Mouse (Mus musculus): ENCODE results near the gene Rnf11. TPM values are rescaled to one million over a fixed set of nuclear protein-coding genes. Genes with fewer than 3 reads are reported as not detected.

Rnf11 gene
- total and polyA plus RNA-seq, 3 experiments, result 8.6 to 8.7 TPM; not detected in 1

DNA sequence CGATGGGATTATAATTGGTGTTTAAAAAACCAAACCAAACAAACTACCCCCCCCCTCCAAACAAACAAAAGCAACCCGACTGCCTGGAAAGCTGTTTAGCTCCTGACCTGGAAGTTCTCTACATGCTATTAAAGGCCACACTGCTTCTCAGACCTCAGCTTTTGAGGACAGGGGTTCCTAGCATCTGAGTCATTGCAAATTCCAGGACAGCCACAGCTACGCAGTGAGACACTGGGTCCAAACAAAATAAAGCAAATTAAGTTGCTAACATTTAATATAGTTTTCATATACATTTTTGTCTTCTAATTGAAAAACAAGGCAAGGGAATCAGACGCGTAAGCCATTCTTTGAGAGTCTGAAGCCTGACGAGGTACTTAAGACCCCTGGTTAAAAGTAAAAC, 40.1 kb downstream of the Rnf11 start:
- TF ChIP-seq POLR2AphosphoS2 (IDR thresholded peaks at IDR 0.05; ENCODE audit: low read length), result no peak
- TF ChIP-seq UBTF (IDR thresholded peaks at IDR 0.05; ENCODE audit: borderline replicate concordance, insufficient read depth, low read depth, low read length), result no peak
- no peak for TF ChIP-seq E2F4 (IDR thresholded peaks at IDR 0.05; ENCODE audit: borderline replicate concordance, low read depth, low read length)
- no peak for TF ChIP-seq BHLHE40 (IDR thresholded peaks at IDR 0.05; ENCODE audit: borderline replicate concordance, low read depth, low read length)
- no peak for TF ChIP-seq RAD21 (IDR thresholded peaks at IDR 0.05; ENCODE audit: low read depth, low read length)
- no peak for TF ChIP-seq ETS1 (IDR thresholded peaks at IDR 0.05; ENCODE audit: low read depth, low read length)
- TF ChIP-seq GATA1 (IDR thresholded peaks at IDR 0.05; ENCODE audit: low read depth, low read length), result no peak
- TF ChIP-seq EP300 (IDR thresholded peaks at IDR 0.05; ENCODE audit: low read depth in 1 of 2, low read length in 2 of 2), result no peak
- no peak for TF ChIP-seq MYB (IDR thresholded peaks at IDR 0.05; ENCODE audit: low read depth, low read length)
- TF ChIP-seq TBP (IDR thresholded peaks at IDR 0.05; ENCODE audit: low read depth, low read length), result no peak
- TF ChIP-seq HCFC1 (IDR thresholded peaks at IDR 0.05; ENCODE audit: low read depth, low read length), result no peak
- no peak for TF ChIP-seq ELF1 (IDR thresholded peaks at IDR 0.05; ENCODE audit: low read depth, low read length)
- no peak for TF ChIP-seq NRF1 (IDR thresholded peaks at IDR 0.05; ENCODE audit: insufficient read depth, low read depth, low read length, poor library complexity, severe bottlenecking)
- no peak for TF ChIP-seq MYC (IDR thresholded peaks at IDR 0.05; ENCODE audit: low read depth, low read length)
- TF ChIP-seq TCF12 (IDR thresholded peaks at IDR 0.05; ENCODE audit: low read depth, low read length), result no peak
- TF ChIP-seq MEF2A (IDR thresholded peaks at IDR 0.05; ENCODE audit: extremely low read depth, insufficient replicate concordance, low read depth, low read length, poor library complexity, severe bottlenecking), result no peak
- Histone ChIP-seq H3K36me3 (ENCODE audit: control insufficient read depth in 1 of 2, insufficient read depth in 2 of 2, low read length in 2 of 2) (peaks cover 0 to 74% of the 10 kb centered on the region in 2 experiments; a peak in 2 of 4 replicates), H3K79me2 (ENCODE audit: control insufficient read depth, insufficient read depth, low read length, poor library complexity) (no peaks in the 10 kb centered on the region), H3K4me3 (ENCODE audit: control insufficient read depth in 1 of 2, insufficient read depth in 1 of 2, low read depth in 2 of 2, low read length in 2 of 2) (no peak overlapping the region), H3K4me1 (ENCODE audit: control insufficient read depth in 1 of 2, insufficient read depth in 2 of 2, low read length in 2 of 2) (peaks cover 37 to 69% of the 10 kb centered on the region in 2 experiments), H3K27me3 (ENCODE audit: control insufficient read depth in 1 of 2, insufficient read depth in 2 of 2, low read length in 2 of 2) (no peaks in the 10 kb centered on the region), H3K9me3 (replicated peaks; ENCODE audit: insufficient read depth, low read length) (no peaks in the 10 kb centered on the region), H3K27ac (ENCODE audit: control insufficient read depth, low read depth, low read length) (peak overlapping the region; percentile 28; the same call in 1 of the 2 replicates), H3K9ac (ENCODE audit: control insufficient read depth, low read depth, low read length, poor library complexity, severe bottlenecking) (no peak overlapping the region)
- DNase-seq (ENCODE audit: low read depth, low spot score), result no peak

DNA sequence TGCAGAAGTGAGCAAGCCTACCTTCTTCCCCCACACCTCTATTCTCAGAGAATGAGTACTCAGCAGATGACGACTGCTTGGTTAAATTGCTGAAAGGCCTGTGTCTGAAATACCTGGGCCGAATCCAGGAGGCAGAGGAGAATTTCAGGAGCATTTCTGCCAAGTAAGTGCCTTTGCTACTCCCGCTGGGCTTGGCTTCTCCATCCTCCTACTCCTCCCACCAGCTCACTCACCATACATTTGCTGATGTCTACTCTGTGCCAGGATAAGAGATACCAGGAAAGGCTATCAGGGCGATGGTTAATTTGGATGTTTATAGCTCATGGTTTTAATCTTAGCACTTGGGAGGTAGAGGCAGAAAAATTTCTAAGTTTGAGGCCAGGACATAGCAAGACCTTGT, 41.9 kb downstream of the Rnf11 start:
- DNase-seq (ENCODE audit: low read depth, low spot score), result no peak
- Histone ChIP-seq H3K4me3 (ENCODE audit: control insufficient read depth in 1 of 2, insufficient read depth in 1 of 2, low read depth in 2 of 2, low read length in 2 of 2) (no peak overlapping the region), H3K9ac (ENCODE audit: control insufficient read depth, low read depth, low read length, poor library complexity, severe bottlenecking) (no peak overlapping the region), H3K79me2 (ENCODE audit: control insufficient read depth, insufficient read depth, low read length, poor library complexity) (no peaks in the 10 kb centered on the region), H3K27ac (ENCODE audit: control insufficient read depth, low read depth, low read length) (no peak overlapping the region), H3K4me1 (ENCODE audit: control insufficient read depth in 1 of 2, insufficient read depth in 2 of 2, low read length in 2 of 2) (peaks cover 33 to 74% of the 10 kb centered on the region in 2 experiments), H3K9me3 (replicated peaks; ENCODE audit: insufficient read depth, low read length) (no peaks in the 10 kb centered on the region), H3K27me3 (ENCODE audit: control insufficient read depth in 1 of 2, insufficient read depth in 2 of 2, low read length in 2 of 2) (no peaks in the 10 kb centered on the region), H3K36me3 (ENCODE audit: control insufficient read depth in 1 of 2, insufficient read depth in 2 of 2, low read length in 2 of 2) (peaks cover 0 to 67% of the 10 kb centered on the region in 2 experiments; a peak in 2 of 4 replicates)
- TF ChIP-seq TBP (IDR thresholded peaks at IDR 0.05; ENCODE audit: low read depth, low read length) (no peak), MAX (IDR thresholded peaks at IDR 0.05; ENCODE audit: low read length) (no peak), JUND (IDR thresholded peaks at IDR 0.05; ENCODE audit: low read depth, low read length) (no peak), KAT2A (conservative IDR thresholded peaks at IDR 0.05; ENCODE audit: low read depth, low read length) (no peak), NRF1 (IDR thresholded peaks at IDR 0.05; ENCODE audit: insufficient read depth, low read depth, low read length, poor library complexity, severe bottlenecking) (no peak), NELFE (IDR thresholded peaks at IDR 0.05; ENCODE audit: low read depth, low read length) (no peak), MYB (IDR thresholded peaks at IDR 0.05; ENCODE audit: low read depth, low read length) (no peak), ELF1 (IDR thresholded peaks at IDR 0.05; ENCODE audit: low read depth, low read length) (no peak)
